Mouse (Mus musculus): Measurements from ENCODE around the gene Gnaz. TPM values are rescaled to one million over a fixed set of nuclear protein-coding genes. Genes with fewer than 3 reads are reported as not detected.
A peak's percentile ranks its signal among the peaks of the same experiment; 100 is the strongest.

The Gnaz gene
- total RNA-seq, 2 experiments from 2014 or later = 137 to 144 TPM

DNA sequence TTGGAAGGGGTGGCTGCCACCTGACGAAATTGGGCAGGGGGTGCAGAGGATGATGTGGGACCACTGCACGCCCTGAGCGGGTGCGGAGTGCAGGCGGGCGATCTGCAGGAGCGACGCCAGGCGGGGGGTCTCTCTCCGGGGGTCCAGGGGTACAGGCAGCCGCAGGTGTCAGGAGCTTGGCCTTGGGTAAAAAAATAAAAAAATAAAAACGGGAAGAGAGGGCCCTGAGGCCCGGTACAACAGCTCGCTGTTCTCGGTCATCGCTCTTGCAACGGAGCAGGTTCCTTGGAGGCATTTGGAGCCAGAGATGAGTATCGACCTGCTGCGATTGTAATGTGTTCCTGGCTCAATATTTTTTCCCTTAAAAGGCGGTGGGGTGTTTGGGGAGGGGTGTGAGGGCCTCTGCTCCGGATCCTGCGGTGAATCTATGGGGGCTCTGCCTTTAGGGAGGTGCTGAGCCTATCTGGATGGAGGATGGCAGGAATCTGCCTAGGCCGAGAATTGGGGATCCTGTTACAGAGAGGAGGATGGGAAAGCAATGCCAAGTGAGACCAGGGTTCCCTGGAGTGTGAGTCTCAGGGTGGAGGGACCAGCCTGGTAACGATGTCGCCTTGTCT lies 782 bp downstream of the Gnaz start:
- DNase-seq (ENCODE audit: low spot score in 2 of 2) = peak in 1 of 2 experiments; percentile 50

DNA sequence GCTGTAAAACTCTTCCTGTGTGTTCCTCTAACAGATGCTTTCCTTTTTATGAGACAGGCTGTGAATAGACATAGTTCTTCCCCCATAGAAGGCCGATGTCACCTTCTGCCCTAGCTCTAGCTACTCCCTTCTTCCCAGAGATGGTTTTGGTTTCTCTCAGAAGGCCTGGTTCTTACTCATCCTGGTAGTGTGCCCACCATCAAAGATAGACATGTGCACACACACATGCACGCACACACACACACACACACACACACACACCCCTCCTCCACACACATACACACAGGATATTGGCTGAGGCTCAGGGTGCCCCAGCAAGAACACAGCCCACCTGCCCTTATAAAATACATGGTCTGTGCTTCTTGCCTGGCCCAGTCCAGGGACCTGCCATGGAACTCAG lies 2.3 kb downstream of the Gnaz start:
- DNase-seq (ENCODE audit: low spot score in 2 of 2) = no peak

DNA sequence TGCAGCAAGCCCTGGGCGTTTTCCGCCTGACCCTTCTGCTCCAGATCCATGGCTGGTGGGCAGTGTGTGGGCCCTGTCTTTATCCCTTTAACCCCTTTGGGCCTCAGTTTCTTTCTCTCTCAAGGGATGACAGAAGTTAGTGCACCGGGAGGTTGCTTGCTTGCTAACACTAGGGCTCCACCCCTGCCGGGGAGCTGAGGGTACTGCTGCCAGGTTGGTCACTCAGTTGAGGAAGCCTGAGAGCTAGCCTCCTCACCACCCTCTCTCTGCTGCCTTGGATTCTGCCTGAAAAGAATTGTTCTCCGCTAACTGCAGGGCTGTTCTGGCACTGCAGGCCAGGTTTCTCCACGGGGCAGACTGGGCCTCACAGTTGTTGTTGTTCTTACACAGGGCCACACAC lies 6.0 kb downstream of the Gnaz start:
- DNase-seq (ENCODE audit: low spot score in 2 of 2) = no peak

DNA sequence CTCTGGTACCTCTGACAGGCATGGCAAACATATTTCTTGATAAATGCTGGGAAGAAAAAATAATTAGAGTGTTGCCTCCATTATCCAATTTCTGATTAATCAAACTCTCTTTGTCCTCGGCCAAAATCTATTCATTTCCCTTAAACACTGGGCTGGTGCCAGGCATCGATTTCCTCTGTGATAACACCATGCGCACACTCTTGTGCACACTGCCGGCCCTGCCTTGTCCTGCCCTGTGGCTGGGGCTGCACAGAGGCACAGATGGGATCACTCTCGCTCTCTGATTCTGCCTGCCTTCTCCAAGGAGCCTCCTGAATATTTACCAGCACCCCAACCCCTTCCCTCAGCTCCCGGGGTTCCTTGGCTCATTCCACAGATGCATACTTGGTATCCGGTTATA lies 8.6 kb downstream of the Gnaz start:
- no peak for DNase-seq (ENCODE audit: low spot score in 2 of 2)

DNA sequence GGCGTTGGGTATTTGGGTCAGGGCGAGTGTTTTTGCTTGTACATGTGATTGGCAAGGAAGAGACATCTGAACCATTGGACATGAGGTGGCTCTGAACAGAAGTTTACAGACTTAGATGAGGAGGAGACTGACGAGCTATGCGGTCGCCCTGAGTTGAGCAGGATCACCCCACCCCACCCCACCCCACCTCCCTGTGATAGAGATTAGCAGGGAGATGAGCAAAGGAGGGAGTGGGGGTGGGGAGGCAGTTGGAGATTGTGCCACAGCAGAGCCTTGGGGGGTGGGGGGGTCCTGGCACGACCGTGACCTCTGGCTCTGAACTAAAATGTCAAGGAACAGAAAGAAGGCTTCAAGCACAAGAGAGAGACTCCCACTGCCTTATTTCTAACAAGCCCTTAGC lies 9.5 kb downstream of the Gnaz start:
- DNase-seq (ENCODE audit: low spot score in 2 of 2) = no peak

DNA sequence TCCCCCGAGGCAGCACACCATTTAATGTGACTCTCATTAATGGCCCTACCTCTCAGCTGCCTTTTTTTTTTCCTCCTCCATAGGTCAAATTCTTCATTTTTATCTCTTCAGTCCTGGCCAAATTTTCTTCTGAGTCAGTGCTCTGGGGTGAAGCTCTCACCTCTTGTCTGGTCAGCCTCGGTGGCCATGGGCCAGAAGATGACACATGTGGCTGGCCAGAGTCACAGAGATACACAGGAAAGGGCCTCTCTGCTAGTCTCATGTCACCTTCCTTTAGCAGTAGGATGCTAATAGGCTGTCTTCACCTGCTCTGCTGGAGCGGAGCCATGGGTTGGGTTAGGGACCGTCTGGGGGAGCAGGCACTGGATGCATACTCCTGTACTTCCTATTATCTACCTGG lies 11.1 kb downstream of the Gnaz start:
- no peak for DNase-seq (ENCODE audit: low spot score in 2 of 2)

DNA sequence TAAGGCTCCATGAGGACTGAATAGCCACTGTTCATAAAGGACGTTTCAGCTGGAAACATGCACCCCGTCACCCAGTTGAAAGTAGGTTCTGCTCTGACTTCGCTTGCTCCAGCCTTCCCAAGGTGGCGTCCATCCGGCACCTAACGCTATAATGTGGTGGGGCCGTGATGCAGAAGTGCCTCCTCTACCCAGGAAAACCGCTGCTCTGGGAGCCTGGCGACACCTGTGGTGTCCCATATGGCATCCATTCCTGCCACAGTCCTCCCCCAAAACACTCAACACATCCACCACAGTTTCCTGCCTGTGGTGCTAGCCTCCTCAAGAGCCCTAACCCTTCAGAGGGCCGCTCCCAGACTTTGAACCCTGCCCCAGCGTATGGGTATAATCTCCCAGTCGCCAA lies 14.2 kb downstream of the Gnaz start:
- DNase-seq (ENCODE audit: low spot score in 2 of 2) = no peak

DNA sequence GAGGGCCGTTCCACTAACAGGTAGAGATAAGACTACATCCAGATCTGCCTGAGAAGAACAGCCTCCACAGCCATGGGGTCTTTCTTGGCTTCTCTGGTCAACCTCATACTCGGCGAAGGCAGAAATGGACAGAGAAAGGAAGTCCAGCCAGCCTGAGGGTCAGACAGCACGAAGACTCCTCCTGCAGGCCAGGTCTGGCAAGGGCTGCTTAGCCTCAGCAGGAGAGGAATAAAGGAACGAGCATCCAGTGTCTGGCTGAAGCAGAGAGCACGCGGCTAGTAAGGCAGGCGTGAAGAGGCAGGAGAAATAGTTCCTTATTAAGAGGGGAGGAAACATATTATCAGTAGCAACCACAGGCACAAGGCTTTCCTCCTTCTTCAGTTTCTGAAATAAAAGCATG lies 16.2 kb downstream of the Gnaz start:
- no peak for DNase-seq (ENCODE audit: low spot score in 2 of 2)

DNA sequence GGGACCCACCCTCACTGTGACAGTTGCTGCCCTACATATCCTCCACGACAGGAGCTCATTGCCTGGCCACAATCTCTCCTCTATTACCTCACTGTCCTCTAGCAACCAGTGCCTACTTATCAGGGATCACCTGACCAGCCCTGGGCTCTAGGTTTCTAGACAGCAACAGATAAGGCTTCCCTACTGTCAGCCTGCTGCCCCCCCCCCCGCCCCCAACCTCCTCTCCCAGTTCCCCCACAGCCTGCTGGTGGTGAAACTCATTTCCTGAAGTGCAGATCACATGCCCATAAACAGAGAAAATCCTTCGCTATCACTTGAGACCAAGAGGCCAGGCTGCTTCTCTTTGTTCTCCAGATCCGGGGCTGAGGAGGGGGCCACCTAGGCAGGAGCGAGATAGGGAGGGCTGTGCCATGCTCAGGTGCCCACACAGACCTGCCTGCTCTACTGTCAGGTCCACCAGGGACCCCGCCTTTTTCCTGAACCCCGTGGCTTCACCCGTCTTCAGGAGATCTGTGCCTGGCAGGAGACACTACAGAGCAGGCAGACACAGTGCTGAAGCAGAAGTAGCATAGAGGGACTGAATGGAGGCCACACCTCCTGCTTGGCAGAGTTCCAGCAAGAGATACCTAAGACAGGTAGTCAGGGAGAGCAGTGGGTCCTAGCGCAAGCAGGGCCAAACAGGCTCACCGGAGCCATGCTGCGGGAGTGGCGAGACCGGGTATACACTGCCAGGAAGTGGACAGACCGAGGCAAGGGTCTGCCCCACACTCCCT lies 20.9 kb downstream of the Gnaz start:
- no peak for DNase-seq (ENCODE audit: low spot score in 2 of 2)

DNA sequence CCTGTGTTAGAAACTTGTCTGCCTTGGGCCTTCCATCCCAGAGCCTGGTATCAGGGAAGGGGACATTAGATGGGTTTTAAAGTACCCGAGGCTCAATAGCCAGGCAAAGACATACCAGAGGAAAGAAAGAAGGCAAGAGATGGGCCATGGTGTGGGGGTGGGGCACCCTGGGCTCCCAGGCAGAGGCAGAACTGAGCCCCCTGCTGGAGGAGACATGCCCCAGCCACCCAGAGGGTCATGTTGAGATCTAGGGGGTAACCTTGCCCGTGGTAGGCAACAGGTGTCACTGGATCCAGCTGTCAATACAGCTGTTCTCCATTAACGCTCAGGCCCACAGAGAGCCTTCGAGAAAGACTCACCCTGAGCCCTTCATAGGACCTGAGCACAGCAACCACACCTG lies 22.8 kb downstream of the Gnaz start:
- no peak for DNase-seq (ENCODE audit: low spot score in 2 of 2)

DNA sequence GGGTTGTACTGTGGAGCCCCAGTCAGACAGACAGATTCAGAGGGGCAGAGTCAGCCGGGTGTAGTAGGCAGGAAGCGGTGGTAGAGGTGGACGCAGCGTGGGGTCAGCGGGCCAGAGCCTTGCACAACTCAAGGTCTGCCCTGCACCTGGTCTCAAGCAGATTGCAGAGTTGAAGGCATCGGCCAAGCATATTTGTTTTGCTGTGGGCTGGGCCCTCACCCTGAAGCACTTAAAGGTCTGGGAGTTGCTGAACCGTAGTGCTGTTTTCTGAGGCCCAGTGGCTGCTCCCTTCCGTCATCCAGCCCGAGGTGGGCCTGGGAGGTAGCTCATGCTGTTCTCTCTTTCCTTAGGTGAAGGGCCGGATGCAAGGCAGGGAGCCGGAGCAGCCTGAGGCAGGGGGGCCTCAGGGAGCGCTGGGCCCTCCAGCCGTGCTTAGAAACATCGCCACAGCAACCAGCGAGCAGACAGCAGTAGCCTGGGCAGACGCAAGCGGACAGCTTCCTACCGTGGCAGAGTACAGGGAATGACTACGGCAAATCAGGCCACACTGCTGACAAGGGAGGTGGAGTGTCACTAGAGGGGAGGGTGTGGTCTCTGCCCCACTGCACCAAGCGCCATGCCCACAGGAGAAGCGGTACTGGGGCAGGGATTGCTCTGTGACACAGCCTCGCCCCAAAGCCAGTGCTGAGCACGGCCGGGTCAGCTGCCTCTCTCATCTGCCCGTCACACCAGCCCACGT lies 23.8 kb downstream of the Gnaz start:
- DNase-seq (ENCODE audit: low spot score in 2 of 2) = no peak

DNA sequence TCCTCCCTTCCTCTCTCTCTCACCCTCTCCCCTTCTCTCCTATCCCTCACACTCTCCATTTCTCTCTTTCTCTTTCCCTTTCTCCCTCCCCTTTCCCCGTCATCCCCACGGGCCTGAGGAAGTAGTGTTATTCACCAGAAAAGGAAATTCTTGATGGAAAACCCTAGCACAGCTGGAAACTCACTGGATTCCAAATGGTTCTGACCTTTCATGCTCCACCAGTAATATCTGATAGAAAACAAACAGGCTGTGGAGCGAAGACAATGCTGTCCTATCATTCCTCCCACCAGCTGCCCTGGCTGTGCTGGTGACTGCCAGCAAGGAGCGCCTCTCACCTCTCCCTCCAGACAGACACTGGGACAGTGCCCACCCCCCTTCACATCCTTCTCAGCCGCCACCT lies 27.9 kb downstream of the Gnaz start:
- no peak for DNase-seq (ENCODE audit: low spot score in 2 of 2)

DNA sequence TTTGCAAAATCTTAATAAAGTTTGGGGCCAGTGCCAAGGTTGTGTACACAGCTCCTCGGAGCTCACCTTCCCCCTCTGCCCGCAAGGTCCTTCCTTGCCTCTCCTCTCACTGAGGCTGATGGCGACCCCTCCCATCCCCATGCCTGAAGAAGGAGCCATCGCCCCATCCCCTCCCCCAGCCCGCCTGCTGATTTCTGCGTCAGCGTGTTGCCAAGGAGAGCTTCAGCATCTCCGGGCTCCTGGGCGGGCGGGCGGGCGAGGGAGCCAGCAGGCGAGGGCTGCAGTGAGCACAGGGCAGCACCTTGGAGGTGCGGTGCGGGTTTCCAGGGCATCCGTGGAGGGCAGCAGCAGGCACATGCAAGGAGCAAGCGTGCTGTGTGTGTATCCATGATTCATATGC lies 28.4 kb downstream of the Gnaz start:
- peak; percentile 52 to 60 for DNase-seq (ENCODE audit: low spot score in 2 of 2)

DNA sequence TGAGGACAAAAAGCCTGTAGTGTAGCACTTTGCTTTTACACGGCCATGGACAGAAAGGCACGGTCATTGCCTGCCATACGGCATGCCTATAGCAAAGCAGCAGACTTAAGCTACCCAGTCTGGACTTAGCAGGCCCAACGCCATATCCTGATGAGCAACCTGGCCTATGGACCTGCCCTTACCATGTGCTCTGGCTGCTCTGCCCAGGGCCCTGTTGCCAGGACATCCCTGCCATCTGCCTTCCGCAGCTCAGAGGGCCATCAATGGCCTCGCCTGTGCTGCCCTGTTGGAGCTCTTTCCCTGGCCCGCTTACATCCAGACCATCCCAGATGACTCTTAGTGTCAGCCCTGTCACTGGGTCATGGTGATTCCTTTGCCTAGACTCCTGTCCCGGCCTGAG lies 34.4 kb downstream of the Gnaz start:
- no peak for DNase-seq (ENCODE audit: low spot score in 2 of 2)

DNA sequence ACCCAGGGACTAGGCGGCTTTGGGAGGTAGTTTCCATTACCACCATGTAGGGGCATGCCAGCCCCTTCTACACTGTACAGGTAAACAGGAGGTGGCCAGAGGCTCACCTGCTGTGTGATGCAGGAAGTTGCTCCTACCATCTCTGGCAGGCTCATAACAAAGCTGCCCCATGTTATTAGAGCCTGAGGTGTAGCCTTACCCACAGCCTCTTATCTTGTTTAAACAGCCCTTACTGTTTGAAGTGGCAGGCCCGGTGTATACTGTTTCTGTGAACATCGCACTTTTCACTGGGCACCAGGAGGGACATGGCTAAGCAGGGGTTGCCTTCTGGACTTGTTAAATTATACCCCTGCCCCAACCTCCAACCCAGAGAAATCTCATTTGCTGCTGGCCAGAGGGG lies 37.1 kb downstream of the Gnaz start:
- DNase-seq (ENCODE audit: low spot score in 2 of 2) = no peak

DNA sequence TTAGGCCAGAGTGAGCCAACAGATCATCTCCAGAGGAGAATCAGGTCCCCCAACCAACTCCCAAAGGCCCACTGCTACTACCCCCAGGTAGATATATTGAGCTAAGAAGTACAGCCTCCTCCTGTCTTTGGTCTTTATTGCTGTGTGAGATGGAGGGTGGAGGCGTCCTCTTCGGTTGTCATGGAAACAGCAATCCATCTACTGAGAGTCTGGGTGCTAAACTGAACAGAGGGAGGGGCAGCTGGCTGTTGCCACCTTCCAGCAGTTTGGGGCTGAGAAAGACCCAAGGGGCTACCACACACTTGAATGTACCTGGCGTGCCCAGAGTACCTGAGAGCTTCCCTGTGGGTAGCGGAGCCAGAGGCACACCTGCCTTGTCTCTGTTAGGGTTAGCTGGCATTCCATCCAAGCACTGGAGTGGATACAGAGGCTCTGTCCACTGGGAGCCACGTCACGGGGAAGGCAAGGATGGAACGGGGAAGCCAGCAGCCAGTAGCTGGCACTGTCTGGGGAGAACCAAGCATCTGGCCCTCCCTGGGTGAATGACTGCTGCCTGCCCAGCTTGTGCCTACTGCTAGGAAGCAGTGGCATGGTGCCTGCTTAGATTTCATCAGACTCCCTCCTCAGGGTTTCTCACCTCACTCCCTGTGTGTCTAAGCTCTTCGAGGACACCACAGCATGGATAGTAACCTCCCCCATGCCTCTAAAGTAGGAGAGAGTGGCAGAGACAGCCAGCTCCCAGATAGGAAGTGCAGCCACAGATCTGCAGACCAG lies 40.1 kb downstream of the Gnaz start:
- DNase-seq (ENCODE audit: low spot score in 2 of 2) = peak; percentile 38 to 53

DNA sequence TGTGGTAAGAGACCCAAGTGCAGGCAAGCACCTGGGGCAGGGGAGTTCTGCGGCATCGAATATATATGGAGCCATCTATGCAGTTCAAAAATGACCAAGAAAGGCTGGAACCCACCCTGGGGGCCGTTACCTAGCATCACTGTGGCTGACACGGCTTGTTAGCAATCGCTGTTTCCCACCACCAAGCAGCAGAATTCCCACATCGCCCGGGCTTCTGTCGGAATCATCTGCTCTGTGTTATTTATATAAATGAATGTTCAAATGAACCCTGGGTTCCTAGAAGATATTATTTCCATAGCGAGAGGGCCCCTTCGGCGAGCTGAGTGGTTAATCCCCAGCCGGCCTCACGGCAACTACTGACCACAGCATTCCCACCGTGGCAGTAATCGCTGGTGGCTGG lies 43.7 kb downstream of the Gnaz start:
- DNase-seq (ENCODE audit: low spot score in 2 of 2) = peak; percentile 44 to 48

DNA sequence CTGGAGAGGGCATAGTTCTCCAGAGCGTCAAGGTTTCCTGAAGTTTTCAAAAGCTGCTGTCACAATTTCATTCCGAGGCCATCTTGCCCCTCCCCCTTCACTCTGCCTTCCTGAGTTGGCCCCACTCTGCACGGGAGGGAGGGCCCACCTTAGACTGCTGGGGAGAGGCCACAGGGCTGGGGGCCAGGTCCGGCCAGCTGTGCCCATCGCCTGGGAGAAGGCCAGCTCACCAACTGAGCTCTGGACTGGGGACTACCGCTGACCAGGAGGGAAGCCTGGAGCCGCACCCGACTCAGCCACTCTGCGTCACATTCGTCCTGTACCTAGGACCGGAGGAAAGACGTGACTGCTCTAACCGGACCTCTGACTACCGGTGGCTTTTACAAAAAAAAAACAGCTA lies 48.5 kb downstream of the Gnaz start:
- no peak for DNase-seq (ENCODE audit: low spot score in 2 of 2)

DNA sequence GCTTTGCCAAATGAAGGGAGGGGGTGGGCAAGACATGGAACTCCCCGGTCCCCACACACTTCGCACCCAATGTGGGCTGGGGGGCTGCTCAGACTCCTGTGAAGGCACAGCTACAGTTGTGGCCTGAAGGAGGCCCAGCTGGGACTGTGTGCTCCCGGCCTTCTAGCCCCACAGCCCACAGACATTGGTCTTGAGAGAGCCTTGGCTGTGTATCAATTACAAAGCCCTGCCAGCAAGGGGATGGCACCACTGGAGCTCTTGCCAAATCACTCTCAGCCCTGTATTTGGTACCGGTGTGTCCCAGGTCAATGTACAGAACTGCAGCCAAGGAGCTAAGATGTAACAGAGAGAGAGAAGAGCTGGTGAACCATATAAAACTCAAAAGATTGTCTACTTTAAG lies 49.5 kb downstream of the Gnaz start:
- DNase-seq (ENCODE audit: low spot score in 2 of 2) = no peak

DNA sequence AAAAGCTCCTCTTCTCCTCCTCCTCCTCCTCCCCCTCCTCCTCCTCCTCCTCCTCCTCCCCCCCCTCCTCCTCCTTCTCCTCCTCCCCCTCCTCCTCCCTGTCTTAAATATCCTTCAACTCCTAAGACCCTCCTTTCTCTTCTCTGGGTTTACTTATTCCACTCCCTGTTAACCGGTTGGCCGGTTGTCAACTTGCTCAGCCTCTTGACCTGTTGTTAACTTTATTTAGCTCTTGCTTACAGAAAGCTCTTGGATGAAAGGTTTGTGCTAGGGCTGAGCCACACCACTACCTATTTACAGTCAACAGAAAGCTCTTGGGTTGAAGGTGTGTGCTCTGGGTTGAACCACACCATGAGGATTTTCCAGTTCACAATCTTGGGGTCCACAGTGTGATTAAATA lies 53.3 kb downstream of the Gnaz start:
- DNase-seq (ENCODE audit: low spot score in 2 of 2) = no peak

DNA sequence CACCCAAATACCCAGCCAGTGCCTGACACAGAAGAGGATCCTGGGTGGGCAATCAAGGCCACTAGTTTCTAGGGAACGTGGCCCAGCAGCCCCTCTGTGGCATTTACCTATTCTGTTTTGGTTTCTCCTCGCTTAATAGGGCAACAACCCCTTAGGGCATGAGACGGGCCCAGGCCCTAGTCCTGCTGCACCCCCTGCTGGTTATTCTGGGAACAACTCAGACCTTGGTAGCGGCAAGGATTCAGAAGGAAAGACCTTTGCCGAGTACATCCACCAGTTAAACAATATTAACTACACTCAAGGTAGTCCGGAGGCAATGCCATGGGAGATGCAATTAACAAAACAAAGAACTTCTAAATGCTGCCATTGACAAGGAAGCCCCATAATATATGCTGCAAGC lies 54.2 kb downstream of the Gnaz start:
- peak; percentile 87 to 91 for DNase-seq (ENCODE audit: low spot score in 2 of 2)

DNA sequence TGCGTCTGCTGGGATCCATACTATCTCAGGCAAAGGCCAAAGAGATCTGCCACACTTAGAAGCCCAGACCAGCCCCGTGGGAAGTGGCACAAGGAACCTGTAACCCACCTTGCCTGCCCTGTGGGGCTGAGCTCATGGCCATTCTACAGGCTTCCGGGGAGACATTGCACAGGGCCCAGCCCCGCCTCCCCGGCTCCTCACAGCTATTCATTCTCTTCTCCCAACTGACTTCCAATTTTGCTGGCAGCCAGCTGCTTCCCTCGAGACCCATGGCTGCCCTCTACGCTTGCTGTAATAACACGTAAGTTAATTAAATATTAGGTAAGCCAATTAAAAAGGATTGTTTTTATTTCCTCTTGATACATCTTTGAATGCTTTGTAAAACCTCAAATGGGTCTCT lies 59.5 kb downstream of the Gnaz start:
- DNase-seq (ENCODE audit: low spot score in 2 of 2) = no peak

All from layer of hippocampus, postnatal 10 days (tissue).